Mouse (Mus musculus) spleen, adult 2 months (tissue): ENCODE measurements around the gene Rxfp4.

Source experiments
- CTCF ChIP-seq: fragments of 200-500 bp; IDR thresholded peaks from 2 replicates; pipeline ENCODE4 v1.5.1; 2011; ENCODE audit warnings: mild to moderate bottlenecking, inconsistent platforms; ENCODE audit not compliant: insufficient read depth, insufficient read length, insufficient replicate concordance; ENCODE audit errors: extremely low read depth
- POLR2A ChIP-seq: fragments of 200-500 bp; IDR thresholded peaks from 2 replicates; pipeline ENCODE4 v1.6.1; 2011; ENCODE audit warnings: low read depth, low read length, inconsistent platforms

- TF ChIP-seq CTCF, result no peak
- no peak for TF ChIP-seq POLR2A
Measured at GRCm38 (mm10) chr3:88695545-88695944, 42.6 kb upstream of the Rxfp4 start.
